Mouse (Mus musculus) forebrain, embryonic 14.5 days (tissue): ENCODE measurements at regions not wholly inside any gene's neighbourhood (a gene's known extent, or its start where the extent isn't known, plus 50 kb on each side); places are given as distances from the start of the nearest gene placed in this dataset.
A peak's percentile ranks its signal among the peaks of the same experiment; 100 is the strongest.

ENCODE experiments used
- ATAC-seq: fragments of 200-750 bp; cut with Nextera tagmentation; 2 replicates; pipeline ENCODE4 v1.8.0; 2017; ENCODE audit warnings: mild to moderate bottlenecking, moderate library complexity
- DNase-seq: peaks from one replicate; pipeline ENCODE4 v3.0.0-alpha.2; 2015; ENCODE audit warnings: low spot score
- H3K27ac ChIP-seq: fragments of 300-500 bp; sonication (generic); 2 replicates; pipeline ENCODE4 v1.5.1; 2014; ENCODE audit warnings: low read depth, mild to moderate bottlenecking, control low read depth, low read length, moderate library complexity
- H3K27me3 ChIP-seq: fragments of 300-500 bp; sonication (generic); replicated peaks from 2 replicates; pipeline ENCODE4 v1.6.1; 2014; ENCODE audit warnings: low read length, control low read depth, mixed read lengths; ENCODE audit not compliant: control insufficient read depth, insufficient read depth
- H3K36me3 ChIP-seq: fragments of 300-500 bp; sonication (generic); 2 replicates; pipeline ENCODE4 v1.6.1; 2014; ENCODE audit warnings: low read length, control low read depth; ENCODE audit not compliant: control insufficient read depth, insufficient read depth
- H3K4me1 ChIP-seq: fragments of 300-500 bp; sonication (generic); 2 replicates; pipeline ENCODE4 v1.6.1; 2014; ENCODE audit warnings: antibody characterized with exemption, low read length, control low read depth; ENCODE audit not compliant: control insufficient read depth, insufficient read depth
- H3K4me2 ChIP-seq: fragments of 300-500 bp; sonication (generic); 2 replicates; pipeline ENCODE4 v1.6.1; 2014; ENCODE audit warnings: mild to moderate bottlenecking, control low read depth, low read length
- H3K4me3 ChIP-seq: fragments of 300-500 bp; sonication (generic); 2 replicates; pipeline ENCODE4 v1.5.1; 2014; ENCODE audit warnings: low read depth, low read length, control low read depth
- H3K9ac ChIP-seq: fragments of 300-500 bp; sonication (generic); 2 replicates; pipeline ENCODE4 v1.6.1; 2014; ENCODE audit warnings: mild to moderate bottlenecking, low read length, control low read depth, moderate library complexity
- H3K9me3 ChIP-seq: fragments of 300-500 bp; sonication (generic); replicated peaks from 2 replicates; pipeline ENCODE4 v1.6.1; 2016; ENCODE audit warnings: low read length, control low read depth, mixed read lengths; ENCODE audit not compliant: control insufficient read depth
- WGBS: fragments of 180-500 bp; shearing (Covaris S2); extraction: QIAGEN DNeasy Blood & Tissue Kit; methylation state at CpG from one replicate; pipeline ENCODE4 v1.1.7; 2014; 5-methylcytosine and 5-hydroxymethylcytosine counted together

GRCm38 (mm10) chr17:48738708-48739107 lies 193.5 kb upstream of the Lrfn2 start:
- Histone ChIP-seq H3K9me3 (no peaks in the 10 kb centered on the region), H3K4me2 (no peak overlapping the region), H3K36me3 (no peaks in the 10 kb centered on the region), H3K27me3 (no peaks in the 10 kb centered on the region), H3K27ac (no peak overlapping the region), H3K9ac (no peak overlapping the region), H3K4me1 (peaks cover 2% of the 10 kb centered on the region; the same call in 1 of the 2 replicates), H3K4me3 (no peak overlapping the region)
- ATAC-seq (no peak), DNase-seq (no peak)
- WGBS, result 86% methylated on average over 5 of the region's 5 CpGs

GRCm38 (mm10) chr17:48742769-48743405 lies 189.3 kb upstream of the Lrfn2 start:
- ATAC-seq, result no peak

DNA sequence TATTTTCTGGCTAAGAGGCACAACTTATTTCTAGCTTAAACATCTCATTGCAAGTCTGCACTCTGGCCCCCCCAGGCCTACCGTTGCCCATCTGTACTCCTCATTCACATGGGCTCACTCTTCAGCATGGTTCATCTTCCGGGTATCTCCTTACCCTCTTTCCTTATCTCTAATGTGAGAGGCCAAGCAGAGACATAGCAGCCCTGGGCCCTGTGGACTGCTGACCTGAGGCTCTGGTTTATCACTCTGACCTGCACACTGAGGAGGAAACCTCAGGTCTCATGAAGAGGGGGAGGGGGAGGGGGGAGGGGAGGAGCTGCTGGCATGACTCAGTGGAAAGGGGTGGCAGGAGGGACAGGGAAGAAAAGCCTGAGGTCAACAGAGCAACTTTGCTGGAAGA lies 162.1 kb upstream of the Lrfn2 start:
- H3K4me3 ChIP-seq, result no peak overlapping the region
- H3K27me3 ChIP-seq, result no peaks in the 10 kb centered on the region
- H3K27ac ChIP-seq, result no peak overlapping the region
- ATAC-seq (no peak), DNase-seq (no peak)
- peaks cover 21% of the 10 kb centered on the region for H3K4me1 ChIP-seq
- H3K9me3 ChIP-seq, result no peaks in the 10 kb centered on the region
- no peak overlapping the region for H3K9ac ChIP-seq
- 97% methylated on average over 2 of the region's 2 CpGs for WGBS
- H3K4me2 ChIP-seq, result no peak overlapping the region
- H3K36me3 ChIP-seq, result no peaks in the 10 kb centered on the region

More at GRCm38 (mm10) chr17:48742769-48743405, 189.3 kb upstream of the Lrfn2 start:
- Histone ChIP-seq H3K9ac (no peak overlapping the region), H3K27me3 (no peaks in the 10 kb centered on the region), H3K27ac (no peak overlapping the region), H3K36me3 (no peaks in the 10 kb centered on the region), H3K9me3 (no peaks in the 10 kb centered on the region), H3K4me2 (no peak overlapping the region), H3K4me1 (peaks cover 2% of the 10 kb centered on the region; the same call in 1 of the 2 replicates), H3K4me3 (no peak overlapping the region)
- peak; percentile 50 for DNase-seq
- 11% methylated on average over 13 of the region's 13 CpGs for WGBS

DNA sequence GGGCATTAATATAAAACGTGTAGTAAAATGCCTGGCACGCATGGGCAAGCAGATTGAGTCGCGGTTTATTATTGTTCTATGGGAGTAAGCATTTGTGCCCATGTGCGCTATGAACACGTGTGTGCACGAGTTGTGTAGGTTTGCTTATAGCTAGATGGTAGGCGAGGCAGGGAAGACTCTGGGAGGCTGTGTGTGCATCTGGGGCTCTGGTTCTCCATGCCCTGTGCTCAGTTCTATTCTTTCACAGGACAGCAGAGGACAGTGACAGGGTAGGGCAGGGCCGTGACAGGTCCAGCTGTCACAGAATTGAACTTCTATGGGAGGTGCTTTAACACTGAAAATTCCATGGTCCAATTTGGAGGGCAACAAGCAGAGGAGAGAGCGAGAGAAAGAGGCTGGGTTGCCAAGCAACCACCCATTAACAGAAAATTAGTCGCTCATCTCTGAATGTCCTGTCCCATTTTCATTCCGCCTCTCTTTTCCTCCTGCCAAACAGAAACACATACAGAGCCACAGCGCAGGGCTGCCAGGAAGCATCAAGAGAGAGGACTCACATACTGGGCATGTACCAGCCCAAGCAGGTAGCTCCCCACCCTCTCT lies 160.4 kb upstream of the Lrfn2 start:
- Histone ChIP-seq H3K27me3 (no peaks in the 10 kb centered on the region), H3K9ac (no peak overlapping the region), H3K9me3 (no peaks in the 10 kb centered on the region), H3K36me3 (no peaks in the 10 kb centered on the region), H3K4me1 (peaks cover 34% of the 10 kb centered on the region), H3K4me2 (0 out of 2 replicates have a peak overlapping the region, but pooled peaks have one; percentile 7), H3K4me3 (no peak overlapping the region), H3K27ac (peak overlapping the region; percentile 82)
- ATAC-seq (peak; percentile 60; the same call in 1 of the 2 replicates), DNase-seq (peak; percentile 74)
- WGBS, result 36% methylated on average over 13 of the region's 13 CpGs

GRCm38 (mm10) chr17:48774172-48774890 lies 157.8 kb upstream of the Lrfn2 start:
- no peak overlapping the region; the same call in 1 of the 2 replicates for H3K27ac ChIP-seq
- 20% methylated on average over 15 of the region's 15 CpGs for WGBS
- H3K9ac ChIP-seq, result no peak overlapping the region
- no peaks in the 10 kb centered on the region for H3K27me3 ChIP-seq
- peak; percentile 17; the same call in 1 of the 2 replicates for ATAC-seq
- H3K4me3 ChIP-seq, result no peak overlapping the region
- H3K36me3 ChIP-seq, result no peaks in the 10 kb centered on the region
- peaks cover 34% of the 10 kb centered on the region for H3K4me1 ChIP-seq
- 0 out of 2 replicates have a peak, but pooled peaks cover 3% of the 10 kb centered on the region for H3K9me3 ChIP-seq
- DNase-seq, result peak; percentile 56
- H3K4me2 ChIP-seq, result no peak overlapping the region

DNA sequence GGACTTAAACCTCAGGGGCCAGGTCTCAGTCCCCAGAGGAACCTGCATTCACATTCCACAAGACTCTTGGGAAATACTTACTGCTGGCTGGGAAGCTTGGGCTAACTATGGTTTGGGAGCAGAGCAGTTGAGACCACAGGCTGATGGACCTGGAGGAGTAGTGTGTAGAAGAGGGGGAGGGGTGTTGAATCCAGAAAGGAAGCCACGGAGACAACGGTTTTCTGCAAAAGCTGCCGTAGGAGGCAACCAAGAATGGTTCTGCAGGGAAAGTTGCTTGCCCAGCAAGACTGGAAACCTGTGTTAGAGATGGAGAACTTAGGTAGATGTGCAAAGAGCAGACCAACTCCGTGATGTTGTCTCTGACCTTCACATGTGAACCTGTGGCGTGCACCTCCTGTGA lies 156.7 kb upstream of the Lrfn2 start:
- H3K27ac ChIP-seq, result no peak overlapping the region
- 86% methylated on average over 5 of the region's 5 CpGs for WGBS
- DNase-seq, result no peak
- ATAC-seq, result no peak
- H3K4me2 ChIP-seq, result no peak overlapping the region
- no peaks in the 10 kb centered on the region for H3K36me3 ChIP-seq
- H3K9ac ChIP-seq, result no peak overlapping the region
- H3K9me3 ChIP-seq, result 0 out of 2 replicates have a peak, but pooled peaks cover 3% of the 10 kb centered on the region
- no peaks in the 10 kb centered on the region for H3K27me3 ChIP-seq
- H3K4me1 ChIP-seq, result peaks cover 34% of the 10 kb centered on the region
- H3K4me3 ChIP-seq, result no peak overlapping the region

- Histone ChIP-seq H3K9me3 (0 out of 2 replicates have a peak, but pooled peaks cover 3% of the 10 kb centered on the region), H3K4me2 (no peak overlapping the region), H3K27ac (peak overlapping the region; percentile 84), H3K4me3 (no peak overlapping the region), H3K36me3 (no peaks in the 10 kb centered on the region), H3K9ac (peak overlapping the region; percentile 51), H3K4me1 (peaks cover 32% of the 10 kb centered on the region), H3K27me3 (no peaks in the 10 kb centered on the region)
- DNase-seq (peak; percentile 60), ATAC-seq (peak; percentile 54)
- WGBS, result 0% methylated on average over 2 of the region's 2 CpGs
Measured at GRCm38 (mm10) chr17:48776502-48776902, 155.7 kb upstream of the Lrfn2 start.

- no peak overlapping the region for H3K27ac ChIP-seq
- no peaks in the 10 kb centered on the region for H3K36me3 ChIP-seq
- peaks cover 15% of the 10 kb centered on the region for H3K4me1 ChIP-seq
- H3K4me2 ChIP-seq, result no peak overlapping the region
- no peak overlapping the region for H3K9ac ChIP-seq
- no peak for ATAC-seq
- no peaks in the 10 kb centered on the region for H3K27me3 ChIP-seq
- H3K4me3 ChIP-seq, result no peak overlapping the region
- no peak for DNase-seq
- WGBS, result 83% methylated on average over 7 of the region's 7 CpGs
- 0 out of 2 replicates have a peak, but pooled peaks cover 3% of the 10 kb centered on the region for H3K9me3 ChIP-seq
Measured at GRCm38 (mm10) chr17:48780217-48780616, 152.0 kb upstream of the Lrfn2 start.
